Mouse (Mus musculus): Measurements from ENCODE around the gene Adgra1.

DNA sequence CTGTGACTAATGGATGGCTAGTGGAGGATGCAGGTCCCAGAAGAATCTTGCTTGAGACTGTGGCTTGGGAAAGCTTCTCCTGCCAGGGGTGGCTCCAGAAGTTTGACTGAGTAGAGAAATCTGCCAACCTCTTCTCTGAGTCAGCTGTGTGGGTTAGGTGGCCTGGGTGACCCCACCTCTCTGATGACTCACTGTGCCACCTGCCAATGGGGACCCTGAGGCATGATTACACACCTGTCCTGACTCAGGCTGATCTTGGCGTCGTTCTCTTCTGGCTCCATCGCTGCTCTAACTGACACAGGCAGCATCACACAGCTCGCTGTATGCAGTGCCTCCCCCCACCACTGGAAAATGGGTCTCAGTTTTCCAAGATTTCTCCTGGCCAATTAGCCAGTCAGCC lies 44.3 kb upstream of the Adgra1 start:
- TF ChIP-seq CTCF (IDR thresholded peaks at IDR 0.05; ENCODE audit: borderline replicate concordance, insufficient read depth, low read depth, low read length) (no peak), POLR2A (IDR thresholded peaks at IDR 0.05; ENCODE audit: borderline replicate concordance, insufficient read depth, low read length) (no peak)

Data from cerebellum, adult 2 months (tissue).